Mouse (Mus musculus): ENCODE data around the gene Klf12. TPM values are rescaled to one million over a fixed set of nuclear protein-coding genes. Genes with fewer than 3 reads are reported as not detected.

The Klf12 gene
- polyA plus RNA-seq (2015; fragmentation: Nextera tagmentation; extraction: Ambion mirVana): 44.4 and 48.1 TPM in 2 replicates

GRCm38 (mm10) chr14:100284119-100284860, at the start of gene Klf12:
Gene Klf12, minus strand, starts transcription at chr14:100284679.
- 0% methylated on average over 36 of the region's 40 CpGs for WGBS
- peak within 1 kb of the TSS; percentile 65 for H3K4me3 ChIP-seq
- no peaks in the 10 kb centered on the region for H3K27me3 ChIP-seq
- no peaks in the 10 kb centered on the region for H3K36me3 ChIP-seq
- peak within 1 kb of the TSS; percentile 94 for H3K4me2 ChIP-seq
- peak; percentile 88 for ATAC-seq (ENCODE audit: low read depth)
- H3K4me1 ChIP-seq (replicated peaks): peaks cover 34% of the 10 kb centered on the region
- peak within 1 kb of the TSS; percentile 89 for H3K9ac ChIP-seq
- H3K27ac ChIP-seq (replicated peaks): peak within 1 kb of the TSS; percentile 96
- no peaks in the 10 kb centered on the region for H3K9me3 ChIP-seq

DNA sequence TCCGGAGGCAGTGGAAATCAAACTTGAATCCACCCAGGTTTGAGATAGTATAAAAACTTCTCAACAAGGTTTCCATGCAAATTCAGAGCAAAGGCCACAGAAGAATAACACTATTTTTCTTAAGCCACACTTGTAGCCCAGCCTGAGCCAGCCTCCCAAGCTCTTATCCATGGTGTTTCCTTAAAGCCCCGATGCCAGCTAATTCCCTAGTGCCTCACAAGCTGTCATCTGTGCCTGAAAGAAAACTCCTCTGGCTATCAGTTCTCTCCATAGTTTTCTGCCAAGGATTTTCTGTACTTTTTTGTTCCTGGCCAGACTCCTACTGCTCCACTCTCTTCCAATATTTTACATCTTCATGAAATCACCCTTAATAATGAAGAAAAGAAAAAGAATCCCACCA, 48.9 kb upstream of the Klf12 start:
- no peak overlapping the region for H3K4me3 ChIP-seq
- no peaks in the 10 kb centered on the region for H3K9me3 ChIP-seq
- no peak overlapping the region for H3K4me2 ChIP-seq
- H3K9ac ChIP-seq: no peak overlapping the region
- no peaks in the 10 kb centered on the region for H3K4me1 ChIP-seq (replicated peaks)
- ATAC-seq (ENCODE audit: low read depth): no peak
- H3K36me3 ChIP-seq: no peaks in the 10 kb centered on the region
- no peaks in the 10 kb centered on the region for H3K27me3 ChIP-seq
- WGBS: 75% methylated on average over 2 of the region's 2 CpGs
- no peak overlapping the region for H3K27ac ChIP-seq (replicated peaks)

- no peak overlapping the region for H3K9ac ChIP-seq
- no peaks in the 10 kb centered on the region for H3K36me3 ChIP-seq
- H3K4me1 ChIP-seq (replicated peaks): no peaks in the 10 kb centered on the region
- H3K27ac ChIP-seq (replicated peaks): no peak overlapping the region
- H3K4me3 ChIP-seq: no peak overlapping the region
- H3K27me3 ChIP-seq: no peaks in the 10 kb centered on the region
- 74% methylated on average over 6 of the region's 6 CpGs for WGBS
- ATAC-seq (ENCODE audit: low read depth): no peak
- no peak overlapping the region for H3K4me2 ChIP-seq
- H3K9me3 ChIP-seq: no peaks in the 10 kb centered on the region
Measured at GRCm38 (mm10) chr14:100328602-100329276, 44.3 kb upstream of the Klf12 start.

- ATAC-seq (ENCODE audit: low read depth): no peak
- H3K27me3 ChIP-seq: no peaks in the 10 kb centered on the region
- no peak overlapping the region for H3K4me3 ChIP-seq
- 93% methylated on average over 7 of the region's 7 CpGs for WGBS
- no peaks in the 10 kb centered on the region for H3K36me3 ChIP-seq
- no peak overlapping the region for H3K4me2 ChIP-seq
- H3K9me3 ChIP-seq: peaks cover 11% of the 10 kb centered on the region; the same call in 1 of the 2 replicates
- no peak overlapping the region for H3K27ac ChIP-seq (replicated peaks)
- no peak overlapping the region for H3K9ac ChIP-seq
- no peaks in the 10 kb centered on the region for H3K4me1 ChIP-seq (replicated peaks)
Measured at GRCm38 (mm10) chr14:100324303-100324702, 39.8 kb upstream of the Klf12 start.

DNA sequence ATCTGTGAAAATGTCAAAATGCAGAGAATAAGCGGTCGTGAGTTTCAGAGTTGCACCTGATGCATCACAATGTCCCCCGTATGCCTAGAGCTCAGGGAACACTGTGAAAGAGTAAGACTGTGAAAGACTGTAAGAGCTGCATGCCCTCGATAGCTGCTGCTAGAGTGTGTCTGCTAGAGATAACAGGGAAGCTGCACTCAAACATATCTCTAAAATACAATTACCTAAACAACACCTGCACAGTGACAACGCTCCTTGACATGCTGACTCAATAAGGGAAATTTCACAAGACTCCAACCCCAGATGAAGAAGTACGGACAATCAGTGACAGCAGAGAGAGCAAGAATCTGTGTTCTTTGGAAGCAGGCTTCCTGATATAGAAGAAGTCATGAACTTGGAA, 37.5 kb upstream of the Klf12 start:
- Histone ChIP-seq H3K27ac (replicated peaks) (no peak overlapping the region), H3K36me3 (no peaks in the 10 kb centered on the region), H3K9me3 (peaks cover 11% of the 10 kb centered on the region; the same call in 1 of the 2 replicates), H3K4me2 (no peak overlapping the region), H3K27me3 (no peaks in the 10 kb centered on the region), H3K9ac (no peak overlapping the region), H3K4me1 (replicated peaks) (no peaks in the 10 kb centered on the region), H3K4me3 (no peak overlapping the region)
- 91% methylated on average over 6 of the region's 6 CpGs for WGBS
- no peak for ATAC-seq (ENCODE audit: low read depth)

- no peak overlapping the region for H3K4me2 ChIP-seq
- H3K4me3 ChIP-seq: no peak overlapping the region
- H3K27me3 ChIP-seq: no peaks in the 10 kb centered on the region
- no peaks in the 10 kb centered on the region for H3K4me1 ChIP-seq (replicated peaks)
- no peak overlapping the region for H3K9ac ChIP-seq
- no peak for ATAC-seq (ENCODE audit: low read depth)
- 73% methylated on average over 4 of the region's 4 CpGs for WGBS
- no peak overlapping the region for H3K27ac ChIP-seq (replicated peaks)
- no peaks in the 10 kb centered on the region for H3K36me3 ChIP-seq
- H3K9me3 ChIP-seq: no peaks in the 10 kb centered on the region
Measured at GRCm38 (mm10) chr14:100316780-100317179, 32.3 kb upstream of the Klf12 start.

- Histone ChIP-seq H3K4me3 (no peak overlapping the region), H3K9ac (no peak overlapping the region), H3K27ac (replicated peaks) (no peak overlapping the region), H3K36me3 (no peaks in the 10 kb centered on the region), H3K27me3 (no peaks in the 10 kb centered on the region), H3K9me3 (no peaks in the 10 kb centered on the region), H3K4me2 (no peak overlapping the region), H3K4me1 (replicated peaks) (no peaks in the 10 kb centered on the region)
- 73% methylated on average over 4 of the region's 4 CpGs for WGBS
- ATAC-seq (ENCODE audit: low read depth): no peak
Measured at GRCm38 (mm10) chr14:100314099-100314498, 29.6 kb upstream of the Klf12 start.

DNA sequence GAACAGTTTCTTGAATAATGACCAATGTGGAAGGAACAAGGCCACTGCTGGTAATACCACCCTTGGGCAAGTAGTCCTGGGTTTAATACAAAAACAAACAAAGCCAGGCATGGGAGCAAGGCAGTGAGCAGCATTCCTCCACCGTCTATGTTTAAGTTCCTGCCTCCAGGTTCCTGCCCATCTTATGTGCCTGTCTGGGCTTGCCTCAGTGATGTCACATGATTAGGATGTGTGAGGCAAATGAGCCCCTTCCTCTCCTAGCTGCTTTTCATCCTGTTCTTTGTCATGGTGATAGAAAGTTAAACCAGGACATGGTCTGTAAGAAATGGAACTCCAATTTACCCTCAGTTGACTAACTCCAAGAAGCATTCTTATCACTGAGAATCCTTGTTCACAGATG, 16.4 kb upstream of the Klf12 start:
- H3K4me1 ChIP-seq (replicated peaks): no peaks in the 10 kb centered on the region
- 82% methylated on average over 1 of the region's 1 CpGs for WGBS
- no peaks in the 10 kb centered on the region for H3K36me3 ChIP-seq
- no peak for ATAC-seq (ENCODE audit: low read depth)
- no peak overlapping the region for H3K27ac ChIP-seq (replicated peaks)
- no peaks in the 10 kb centered on the region for H3K27me3 ChIP-seq
- H3K9me3 ChIP-seq: no peaks in the 10 kb centered on the region
- H3K4me2 ChIP-seq: no peak overlapping the region
- H3K9ac ChIP-seq: no peak overlapping the region
- H3K4me3 ChIP-seq: no peak overlapping the region

DNA sequence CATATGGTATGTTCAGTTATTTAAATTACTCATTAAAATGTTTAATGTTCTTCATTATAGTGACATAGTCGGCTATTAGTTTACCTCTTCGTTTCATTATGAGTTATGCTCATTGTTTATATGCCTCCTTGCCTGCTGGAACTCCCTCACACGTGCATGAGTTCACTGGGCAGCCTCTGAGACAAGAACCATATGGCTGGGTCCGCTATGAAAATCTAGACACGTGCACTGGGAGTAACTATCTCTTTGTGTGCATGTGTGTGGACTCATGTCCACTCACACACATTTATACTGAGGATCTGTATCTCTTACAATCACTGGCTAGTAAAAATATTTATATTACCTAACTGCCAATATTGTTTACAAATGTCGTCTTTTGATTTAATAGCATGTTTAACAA, 14.4 kb upstream of the Klf12 start:
- Histone ChIP-seq H3K27me3 (no peaks in the 10 kb centered on the region), H3K27ac (replicated peaks) (no peak overlapping the region), H3K4me2 (no peak overlapping the region), H3K36me3 (no peaks in the 10 kb centered on the region), H3K4me1 (replicated peaks) (no peaks in the 10 kb centered on the region), H3K9ac (no peak overlapping the region), H3K9me3 (no peaks in the 10 kb centered on the region), H3K4me3 (no peak overlapping the region)
- WGBS: 66% methylated on average over 6 of the region's 6 CpGs
- ATAC-seq (ENCODE audit: low read depth): no peak

DNA sequence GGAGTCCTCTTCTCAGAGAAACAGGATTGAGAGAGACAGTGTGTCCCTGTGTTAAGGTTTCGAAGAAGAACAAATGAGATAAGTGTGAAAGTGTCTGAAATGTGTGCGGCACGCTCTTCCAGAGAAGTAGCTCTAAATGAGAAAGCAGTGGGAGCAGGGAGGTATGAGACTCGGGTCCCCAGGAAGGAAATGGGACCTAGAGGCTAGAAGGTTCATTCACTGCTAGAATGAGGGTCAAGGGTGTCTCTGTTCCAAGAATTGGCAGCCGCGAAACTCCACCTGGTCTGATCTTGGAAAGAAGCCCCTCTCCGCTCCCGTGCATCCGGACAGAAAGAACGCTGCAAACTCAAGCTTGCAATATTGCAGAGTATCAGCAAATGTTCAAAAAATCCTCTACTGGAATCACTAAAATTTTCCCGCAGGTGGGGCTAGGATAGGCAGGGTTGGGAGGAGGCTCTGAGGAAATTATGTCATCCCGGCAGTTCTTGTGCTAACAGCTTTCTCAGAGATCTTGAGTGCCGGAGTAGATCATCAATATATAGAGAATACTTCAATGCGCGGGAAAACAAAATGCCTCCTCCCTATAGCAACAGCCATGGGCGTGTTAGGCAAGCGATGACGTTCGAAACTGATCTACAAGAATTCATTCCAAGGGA, 2.2 kb upstream of the Klf12 start:
- no peaks in the 10 kb centered on the region for H3K27me3 ChIP-seq
- peak overlapping the region; percentile 96 for H3K27ac ChIP-seq (replicated peaks)
- no peaks in the 10 kb centered on the region for H3K9me3 ChIP-seq
- peak overlapping the region; percentile 94 for H3K4me2 ChIP-seq
- 7% methylated on average over 19 of the region's 19 CpGs for WGBS
- H3K9ac ChIP-seq: peak overlapping the region; percentile 89
- no peak for ATAC-seq (ENCODE audit: low read depth)
- H3K4me1 ChIP-seq (replicated peaks): peaks cover 31% of the 10 kb centered on the region
- H3K36me3 ChIP-seq: no peaks in the 10 kb centered on the region
- H3K4me3 ChIP-seq: peak overlapping the region; percentile 65

GRCm38 (mm10) chr14:100285656-100286585, 1.4 kb upstream of the Klf12 start:
- under 1% methylated on average over 60 of the region's 60 CpGs for WGBS
- no peaks in the 10 kb centered on the region for H3K9me3 ChIP-seq
- ATAC-seq (ENCODE audit: low read depth): peak; percentile 54

More at GRCm38 (mm10) chr14:100285656-100286585, 1.4 kb upstream of the Klf12 start:
- H3K4me2 ChIP-seq: peak overlapping the region; percentile 94
- H3K27ac ChIP-seq (replicated peaks): peak overlapping the region; percentile 96
- peak overlapping the region; percentile 65 for H3K4me3 ChIP-seq
- peak overlapping the region; percentile 89 for H3K9ac ChIP-seq
- peaks cover 34% of the 10 kb centered on the region for H3K4me1 ChIP-seq (replicated peaks)
- no peaks in the 10 kb centered on the region for H3K36me3 ChIP-seq
- no peaks in the 10 kb centered on the region for H3K27me3 ChIP-seq
